Mouse (Mus musculus): ENCODE results near the gene Rwdd2b. TPM values are rescaled to one million over a fixed set of nuclear protein-coding genes. Genes with fewer than 3 reads are reported as not detected.

The Rwdd2b gene
- polyA plus RNA-seq, 1 experiment from 2014 or later: 14.2 TPM

DNA sequence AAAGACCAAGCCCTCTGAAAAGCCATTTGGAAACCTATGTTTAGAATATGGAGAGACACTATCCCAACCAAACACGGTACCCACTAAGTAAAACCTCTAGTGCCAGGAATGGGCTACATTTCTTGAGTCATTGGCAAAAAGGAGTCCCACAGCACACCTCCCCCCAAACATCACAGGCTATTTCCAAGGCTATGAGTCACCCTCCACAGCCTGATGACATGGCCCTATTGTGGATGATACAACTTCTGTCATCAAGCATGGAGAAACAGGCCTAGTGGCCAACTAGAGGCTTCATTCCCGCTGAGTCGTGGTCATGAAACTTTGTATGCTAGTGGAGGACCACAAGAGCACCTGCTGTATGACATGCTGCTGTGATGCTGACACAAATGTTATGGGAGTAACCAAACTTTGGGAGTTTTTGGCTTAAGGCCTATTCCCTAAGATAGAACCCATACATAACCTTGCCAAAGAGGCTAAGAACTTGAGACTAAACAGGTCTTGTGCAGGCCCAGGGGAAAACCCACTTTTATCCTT lies 52.9 kb downstream of the Rwdd2b start:
- no peak overlapping the region for H3K4me3 ChIP-seq (ENCODE audit: low read depth, low read length)
- DNase-seq (ENCODE audit: low spot score): no peak
- WGBS: 94% methylated on average over 3 of the region's 3 CpGs
- no peaks in the 10 kb centered on the region for H3K4me1 ChIP-seq (replicated peaks; ENCODE audit: control insufficient read depth, insufficient read depth, low read length)
- H3K9ac ChIP-seq (ENCODE audit: low read depth, low read length): no peak overlapping the region
- no peak overlapping the region for H3K27ac ChIP-seq (ENCODE audit: low read depth, low read length)
- H3K9me3 ChIP-seq (ENCODE audit: control insufficient read depth, low read length): no peaks in the 10 kb centered on the region
- ATAC-seq (ENCODE audit: low FRiP score): no peak
- no peak overlapping the region for H3K4me2 ChIP-seq (replicated peaks; ENCODE audit: low read depth, low read length)
- H3K27me3 ChIP-seq (ENCODE audit: control insufficient read depth, insufficient read depth, low read length): no peaks in the 10 kb centered on the region
- H3K36me3 ChIP-seq (ENCODE audit: control insufficient read depth, insufficient read depth, low read length): no peaks in the 10 kb centered on the region

DNA sequence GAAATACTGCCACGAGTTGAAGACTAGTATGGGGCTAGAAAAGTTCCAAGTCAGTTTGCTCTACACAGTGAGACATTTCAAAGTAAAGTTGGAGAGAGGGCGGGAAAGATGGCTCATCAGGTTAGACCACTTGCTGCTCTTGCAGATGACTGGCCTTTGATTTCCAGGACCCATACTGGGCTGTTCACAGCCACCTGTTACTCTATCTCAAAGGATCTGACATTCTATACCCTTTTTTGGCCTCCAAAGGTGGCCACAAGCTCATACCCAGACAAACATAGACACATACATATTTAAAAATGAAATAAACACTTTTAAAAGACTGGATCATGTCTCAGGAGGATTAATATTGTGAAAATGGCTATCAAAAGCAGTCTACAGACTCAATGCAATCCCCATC lies 56.0 kb downstream of the Rwdd2b start:
- DNase-seq (ENCODE audit: low spot score) (no peak), ATAC-seq (ENCODE audit: low FRiP score) (no peak)
- Histone ChIP-seq H3K9me3 (ENCODE audit: control insufficient read depth, low read length) (no peaks in the 10 kb centered on the region), H3K9ac (ENCODE audit: low read depth, low read length) (no peak overlapping the region), H3K27me3 (ENCODE audit: control insufficient read depth, insufficient read depth, low read length) (no peaks in the 10 kb centered on the region), H3K27ac (ENCODE audit: low read depth, low read length) (no peak overlapping the region), H3K4me3 (ENCODE audit: low read depth, low read length) (no peak overlapping the region), H3K4me1 (replicated peaks; ENCODE audit: control insufficient read depth, insufficient read depth, low read length) (no peaks in the 10 kb centered on the region), H3K4me2 (replicated peaks; ENCODE audit: low read depth, low read length) (no peak overlapping the region), H3K36me3 (ENCODE audit: control insufficient read depth, insufficient read depth, low read length) (peaks cover 6% of the 10 kb centered on the region; the same call in 1 of the 2 replicates)
- WGBS: 82% methylated on average over 2 of the region's 2 CpGs

Other genes with a start within 250 kb of the Rwdd2b start
- gene N6amt1, start 86.4 kb downstream of the Rwdd2b start, polyA plus RNA-seq (2014; fragmentation: Nextera tagmentation; extraction: Ambion mirVana): 15.6 and 19.3 TPM in 2 replicates
- 29.6 and 32.9 TPM in 2 replicates for gene Ltn1, start 8.0 kb downstream of the Rwdd2b start, polyA plus RNA-seq (2014; fragmentation: Nextera tagmentation; extraction: Ambion mirVana)
- 45.8 and 58.1 TPM in 2 replicates for gene Usp16, start 14.1 kb upstream of the Rwdd2b start, polyA plus RNA-seq (2014; fragmentation: Nextera tagmentation; extraction: Ambion mirVana)
- 656 and 686 TPM in 2 replicates for gene Cct8, start 55.3 kb upstream of the Rwdd2b start, polyA plus RNA-seq (2014; fragmentation: Nextera tagmentation; extraction: Ambion mirVana)
- 0.11 TPM in 1 of 2 replicates, not detected in the other for gene Map3k7cl, start 112.8 kb upstream of the Rwdd2b start, polyA plus RNA-seq (2014; fragmentation: Nextera tagmentation; extraction: Ambion mirVana)